Mouse (Mus musculus): Measurements from ENCODE around the gene Dmkn. TPM values are rescaled to one million over a fixed set of nuclear protein-coding genes. Genes with fewer than 3 reads are reported as not detected.

Gene Dmkn
- polyA plus RNA-seq, 1 experiment = not detected

- no peak for TF ChIP-seq GATA1 (IDR thresholded peaks at IDR 0.05; ENCODE audit: low read length)
Measured at GRCm38 (mm10) chr7:30751086-30751669, 12.4 kb upstream of the Dmkn start, which contains the start of gene Sbsn. Gene Sbsn, plus strand, starts transcription at chr7:30751471.

- no peak for TF ChIP-seq GATA1 (IDR thresholded peaks at IDR 0.05; ENCODE audit: low read length)
Measured at GRCm38 (mm10) chr7:30757001-30757400, 6.6 kb upstream of the Dmkn start.

GRCm38 (mm10) chr7:30758853-30759252 lies 4.7 kb upstream of the Dmkn start:
- TF ChIP-seq GATA1 (IDR thresholded peaks at IDR 0.05; ENCODE audit: low read length) = no peak

GRCm38 (mm10) chr7:30761769-30762352 lies 1.7 kb upstream of the Dmkn start:
- no peak for TF ChIP-seq GATA1 (IDR thresholded peaks at IDR 0.05; ENCODE audit: low read length)

GRCm38 (mm10) chr7:30765173-30765572 lies 1.6 kb downstream of the Dmkn start:
- no peak for TF ChIP-seq GATA1 (IDR thresholded peaks at IDR 0.05; ENCODE audit: low read length)

- no peak for TF ChIP-seq GATA1 (IDR thresholded peaks at IDR 0.05; ENCODE audit: low read length)
Measured at GRCm38 (mm10) chr7:30766408-30766807, 2.9 kb downstream of the Dmkn start.

GRCm38 (mm10) chr7:30769236-30769635 lies 5.7 kb downstream of the Dmkn start:
- TF ChIP-seq GATA1 (IDR thresholded peaks at IDR 0.05; ENCODE audit: low read length) = no peak

- no peak for TF ChIP-seq GATA1 (IDR thresholded peaks at IDR 0.05; ENCODE audit: low read length)
Measured at GRCm38 (mm10) chr7:30776104-30776503, 12.5 kb downstream of the Dmkn start.

- TF ChIP-seq GATA1 (IDR thresholded peaks at IDR 0.05; ENCODE audit: low read length) = no peak
Measured at GRCm38 (mm10) chr7:30777081-30777579, 13.6 kb downstream of the Dmkn start.

- no peak for TF ChIP-seq GATA1 (IDR thresholded peaks at IDR 0.05; ENCODE audit: low read length)
Measured at GRCm38 (mm10) chr7:30777911-30778310, 14.4 kb downstream of the Dmkn start.

- no peak for TF ChIP-seq GATA1 (IDR thresholded peaks at IDR 0.05; ENCODE audit: low read length)
Measured at GRCm38 (mm10) chr7:30781792-30782191, 18.2 kb downstream of the Dmkn start.

- no peak for TF ChIP-seq GATA1 (IDR thresholded peaks at IDR 0.05; ENCODE audit: low read length)
Measured at GRCm38 (mm10) chr7:30782658-30783057, 19.1 kb downstream of the Dmkn start.

- no peak for TF ChIP-seq GATA1 (IDR thresholded peaks at IDR 0.05; ENCODE audit: low read length)
Measured at GRCm38 (mm10) chr7:30785154-30785553, 21.6 kb downstream of the Dmkn start.

GRCm38 (mm10) chr7:30785721-30786546 lies 22.4 kb downstream of the Dmkn start:
- TF ChIP-seq GATA1 (IDR thresholded peaks at IDR 0.05; ENCODE audit: low read length) = no peak

- TF ChIP-seq GATA1 (IDR thresholded peaks at IDR 0.05; ENCODE audit: low read length) = no peak
Measured at GRCm38 (mm10) chr7:30787377-30788022, 23.9 kb downstream of the Dmkn start, which contains the start of gene Krtdap. Gene Krtdap, plus strand, starts transcription at chr7:30787896.

- TF ChIP-seq GATA1 (IDR thresholded peaks at IDR 0.05; ENCODE audit: low read length) = no peak
Measured at GRCm38 (mm10) chr7:30790141-30790540, 26.6 kb downstream of the Dmkn start.
